Mouse (Mus musculus) Muller cell, postnatal 12 days (primary cell): ENCODE data around the gene Cep85l.

Experiments
- DNase-seq: peaks from one replicate; pipeline ENCODE4 v3.0.0-alpha.2; 2015; ENCODE audit errors: inconsistent ontology term

Cep85l gene

DNA sequence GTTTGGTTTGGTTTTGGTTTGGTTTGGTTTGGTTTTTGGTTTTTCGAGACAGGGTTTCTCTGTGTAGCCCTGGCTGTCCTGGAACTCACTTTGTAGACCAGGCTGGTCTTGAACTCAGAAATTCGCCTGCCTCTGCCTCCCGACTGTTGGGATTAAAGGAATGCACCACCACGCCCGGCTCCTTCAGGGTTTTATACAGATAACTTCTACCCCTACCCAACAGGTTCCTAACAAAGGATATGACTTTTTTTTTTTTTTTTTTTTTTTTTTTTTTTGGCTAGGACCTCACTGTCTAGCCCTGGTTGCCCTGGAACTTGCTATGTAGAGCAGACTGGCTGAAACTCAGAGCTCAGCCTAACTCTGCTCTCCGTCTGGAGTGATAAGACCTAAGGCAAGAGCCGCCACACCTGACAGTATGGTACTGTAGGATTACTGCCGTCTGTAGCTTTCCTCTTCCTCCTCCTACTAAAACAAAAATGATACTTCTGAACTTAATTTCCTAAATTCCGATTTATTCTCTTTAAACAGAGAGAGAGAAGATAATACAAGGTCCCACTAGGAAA, 37.5 kb downstream of the Cep85l start:
- no peak for DNase-seq

GRCm38 (mm10) chr10:53341288-53341965, 38.3 kb downstream of the Cep85l start:
- no peak for DNase-seq

GRCm38 (mm10) chr10:53339045-53339444, 40.7 kb downstream of the Cep85l start:
- DNase-seq, result no peak

DNA sequence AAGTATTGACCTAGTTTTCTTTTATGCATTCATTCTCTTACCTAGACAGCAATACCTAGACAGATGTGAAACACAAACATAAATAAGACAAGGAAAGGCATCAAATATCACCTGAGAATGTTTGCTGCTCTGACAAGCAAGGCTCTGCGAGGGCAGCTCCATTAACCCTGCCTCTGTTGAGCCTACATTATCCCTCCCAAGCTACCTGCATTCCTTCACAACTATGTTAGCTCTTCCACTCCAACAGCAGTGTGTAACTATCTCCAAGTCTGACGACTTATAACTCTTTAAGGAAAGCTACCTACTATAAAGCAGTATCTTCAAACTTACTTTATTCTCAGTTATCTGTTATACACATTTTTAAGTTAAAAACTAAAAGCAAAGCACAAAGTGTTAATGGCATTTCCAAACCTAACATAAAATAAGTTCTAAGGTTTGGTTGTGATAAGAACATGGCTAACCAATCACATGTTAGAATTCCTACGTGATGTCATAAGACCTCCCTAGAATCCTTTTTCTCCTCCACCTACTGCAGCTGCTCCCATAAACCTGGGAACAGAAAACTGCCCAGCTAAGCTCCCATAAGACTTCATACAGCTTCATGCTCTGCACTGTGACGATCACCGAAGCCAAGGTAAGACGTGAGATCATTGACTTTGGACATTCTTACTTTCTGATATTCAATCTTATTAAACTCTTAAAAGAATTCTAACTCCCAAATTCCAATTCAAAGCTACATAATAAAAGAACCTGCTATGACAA, 42.4 kb downstream of the Cep85l start, which contains the start of gene Pln:
Gene Pln (plus strand): TSS at position 506 of the 762 bp plus-strand sequence.
- no peak for DNase-seq

GRCm38 (mm10) chr10:53335974-53336373, 43.8 kb downstream of the Cep85l start:
- no peak for DNase-seq

DNA sequence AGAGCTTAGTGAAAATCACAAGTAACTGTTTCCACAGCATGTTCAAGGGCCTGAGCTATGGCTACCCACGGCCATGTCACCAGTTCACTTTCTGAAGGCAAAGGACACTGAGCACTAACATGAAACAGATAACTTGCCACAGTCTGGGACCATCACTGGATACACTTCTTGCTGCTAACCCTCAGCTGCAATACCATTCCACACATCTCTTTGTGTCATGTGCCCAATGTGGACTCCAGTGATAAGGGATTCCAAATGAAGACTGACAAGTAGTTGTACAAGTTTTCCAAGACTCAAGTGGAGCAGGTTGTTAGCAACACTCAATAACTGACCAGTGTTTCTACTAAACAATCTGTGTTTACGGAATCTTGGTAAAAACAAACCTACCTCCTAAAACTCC, 44.5 kb downstream of the Cep85l start:
- DNase-seq, result no peak

DNA sequence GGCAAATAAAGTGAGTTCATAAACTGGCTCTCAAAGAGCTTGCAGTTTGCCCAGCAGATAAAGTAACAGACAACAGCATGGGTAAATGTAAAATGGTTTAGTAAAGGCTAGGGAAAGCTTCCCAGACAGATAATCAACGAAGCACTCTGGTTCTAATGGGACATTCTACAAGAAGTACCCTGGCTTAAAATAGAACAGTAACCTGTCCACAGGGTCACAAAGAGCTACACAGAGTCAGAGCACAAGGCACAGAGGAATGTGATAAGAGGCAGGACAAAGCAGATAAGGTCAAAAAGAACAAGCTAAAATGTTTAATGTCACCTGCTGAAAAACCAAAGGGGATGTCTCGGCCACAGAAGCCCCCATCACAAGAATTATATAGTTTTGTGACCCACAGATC, 47.0 kb downstream of the Cep85l start:
- no peak for DNase-seq

DNA sequence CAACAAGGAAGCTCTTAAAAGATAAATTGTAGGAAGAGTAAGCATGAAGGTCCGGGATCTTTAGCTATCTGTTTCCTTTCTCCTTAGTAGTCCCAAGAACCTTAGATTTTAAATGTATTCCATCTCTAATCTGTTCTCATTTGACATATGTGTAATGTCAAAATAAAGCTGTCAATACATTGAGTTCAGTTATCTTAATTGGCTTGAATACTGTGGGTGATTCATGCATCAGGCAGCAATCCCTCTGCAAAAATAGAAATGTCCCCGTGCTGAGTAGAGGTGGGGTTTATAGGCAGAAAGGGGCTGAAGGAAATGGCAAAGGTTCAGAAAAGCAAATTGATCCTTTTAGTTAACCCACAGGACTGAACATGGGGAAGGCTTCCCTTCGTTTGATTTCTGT, 50.5 kb downstream of the Cep85l start:
- no peak for DNase-seq

DNA sequence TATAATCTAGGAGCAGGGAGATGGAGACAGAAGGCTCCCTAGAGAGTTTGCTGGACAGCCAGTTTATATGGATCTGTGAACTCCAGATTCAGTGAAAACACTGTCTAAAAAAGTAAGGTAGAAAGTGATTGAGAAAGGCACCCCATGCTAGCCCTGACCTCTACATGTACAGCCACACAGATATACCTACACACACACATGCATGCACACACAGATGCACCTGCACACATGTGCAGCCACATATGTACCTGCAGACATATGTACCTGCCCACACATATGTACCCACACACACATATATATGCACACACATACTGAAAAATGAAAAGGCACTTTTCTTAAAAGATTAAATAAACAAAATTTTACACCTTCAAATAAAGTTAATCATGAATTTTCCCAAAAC, 53.4 kb downstream of the Cep85l start:
- no peak for DNase-seq

DNA sequence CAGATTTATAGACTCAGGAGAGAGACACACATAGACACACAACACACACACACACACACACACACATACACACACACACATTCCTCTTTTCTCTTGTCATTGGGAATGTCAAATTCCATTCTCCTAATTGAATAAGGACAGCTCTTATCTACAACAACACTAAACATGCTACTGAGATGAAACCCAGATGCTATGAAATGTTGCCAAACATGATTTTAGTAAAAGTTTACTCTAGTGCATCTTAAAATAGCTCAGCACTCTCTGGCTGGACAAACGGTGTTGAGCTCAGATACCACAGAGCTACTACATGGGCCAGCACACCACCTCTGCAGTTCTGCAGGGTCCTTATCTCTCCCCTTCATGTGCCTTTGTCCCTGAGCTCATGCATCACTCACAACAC, 55.1 kb downstream of the Cep85l start:
- peak; percentile 54 for DNase-seq

DNA sequence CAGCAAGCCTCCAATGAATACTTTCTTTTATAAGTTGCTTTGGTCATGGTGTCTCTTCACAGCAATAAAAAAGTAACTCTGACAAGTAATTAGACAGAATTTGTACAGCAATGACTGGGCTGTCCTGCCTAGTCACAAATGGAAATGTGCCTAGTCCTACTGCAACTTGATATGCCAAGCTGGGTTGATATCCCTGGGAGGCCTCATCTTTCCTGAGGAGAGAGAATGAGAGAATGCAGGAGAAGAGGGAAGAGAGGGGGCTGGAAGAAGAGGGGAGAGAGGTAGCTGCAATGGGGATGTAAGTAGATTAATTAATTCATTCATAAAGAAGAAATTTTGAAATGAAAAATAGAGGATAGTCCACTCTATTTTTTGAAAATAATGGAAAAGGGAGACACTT, 56.4 kb downstream of the Cep85l start:
- DNase-seq, result no peak

- DNase-seq, result no peak
Measured at GRCm38 (mm10) chr10:53306674-53307073, 73.1 kb downstream of the Cep85l start.

DNA sequence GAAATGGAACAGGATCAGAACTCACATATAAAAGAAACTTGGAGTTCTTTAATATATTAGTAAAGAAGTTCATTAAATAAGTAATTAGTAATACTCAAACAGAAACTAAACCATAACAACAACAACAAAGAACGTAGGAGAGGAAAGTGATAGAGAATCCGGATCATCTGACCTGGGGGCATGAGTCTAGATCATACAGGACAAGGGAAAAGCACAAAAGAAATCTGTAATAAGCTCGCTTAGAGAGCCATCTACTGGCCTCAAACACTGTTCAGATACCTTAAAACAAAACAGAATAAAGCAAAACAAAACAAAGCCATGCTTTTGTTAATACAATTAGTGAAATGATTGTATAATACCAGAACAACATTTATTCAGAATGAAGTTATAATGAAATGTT, 73.9 kb downstream of the Cep85l start:
- peak; percentile 47 for DNase-seq

DNA sequence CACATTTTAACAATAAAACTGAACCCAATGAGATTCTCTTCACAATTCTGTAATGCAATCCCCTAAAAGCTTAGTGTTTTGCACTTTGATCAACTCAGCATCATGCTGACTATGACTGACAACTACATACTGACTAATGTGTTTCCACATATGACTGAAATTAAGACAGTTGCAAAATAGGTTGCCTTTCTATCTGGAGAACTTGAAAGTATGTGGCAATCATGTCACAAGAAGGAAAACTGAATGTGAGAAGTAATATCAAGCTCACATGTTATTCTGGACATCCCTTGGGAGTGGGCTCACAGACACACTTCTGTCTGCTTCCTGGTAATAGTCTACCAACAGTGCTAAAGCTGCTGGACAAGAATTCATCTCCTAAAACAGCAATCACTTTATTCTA, 94.6 kb downstream of the Cep85l start:
- DNase-seq, result no peak

- DNase-seq, result no peak
Measured at GRCm38 (mm10) chr10:53272228-53272627, 107.5 kb downstream of the Cep85l start.

- no peak for DNase-seq
Measured at GRCm38 (mm10) chr10:53262021-53262420, 117.7 kb downstream of the Cep85l start.

GRCm38 (mm10) chr10:53235381-53235780, 144.4 kb downstream of the Cep85l start:
- no peak for DNase-seq

GRCm38 (mm10) chr10:53234683-53235082, 145.1 kb downstream of the Cep85l start:
- no peak for DNase-seq

- DNase-seq, result no peak
Measured at GRCm38 (mm10) chr10:53234086-53234613, 145.6 kb downstream of the Cep85l start.

GRCm38 (mm10) chr10:53230809-53231208, 148.9 kb downstream of the Cep85l start:
- DNase-seq, result no peak

DNA sequence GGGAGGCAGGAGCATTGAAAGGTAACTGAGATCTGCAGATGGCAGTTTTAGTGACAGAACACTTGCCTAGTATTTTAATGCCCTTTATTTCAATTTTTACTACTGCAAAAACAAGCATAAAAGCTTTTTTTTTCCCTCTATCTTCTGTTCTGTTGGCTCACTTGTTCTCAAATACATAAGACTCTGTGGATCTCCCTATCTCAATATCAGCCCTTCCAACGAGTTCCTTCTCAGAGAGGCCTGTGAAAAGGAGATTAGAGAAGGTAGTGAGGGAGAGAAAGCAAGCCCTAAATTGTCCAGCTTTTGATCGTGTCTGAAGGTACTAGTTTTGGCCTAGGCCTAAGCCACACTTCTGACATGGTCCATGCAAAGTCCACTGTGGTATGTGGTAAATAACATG, 150.6 kb downstream of the Cep85l start:
- DNase-seq, result no peak
